Mouse (Mus musculus): ENCODE measurements at regions not wholly inside any gene's neighbourhood (a gene's known extent, or its start where the extent isn't known, plus 50 kb on each side); places are given as distances from the start of the nearest gene placed in this dataset.

DNA sequence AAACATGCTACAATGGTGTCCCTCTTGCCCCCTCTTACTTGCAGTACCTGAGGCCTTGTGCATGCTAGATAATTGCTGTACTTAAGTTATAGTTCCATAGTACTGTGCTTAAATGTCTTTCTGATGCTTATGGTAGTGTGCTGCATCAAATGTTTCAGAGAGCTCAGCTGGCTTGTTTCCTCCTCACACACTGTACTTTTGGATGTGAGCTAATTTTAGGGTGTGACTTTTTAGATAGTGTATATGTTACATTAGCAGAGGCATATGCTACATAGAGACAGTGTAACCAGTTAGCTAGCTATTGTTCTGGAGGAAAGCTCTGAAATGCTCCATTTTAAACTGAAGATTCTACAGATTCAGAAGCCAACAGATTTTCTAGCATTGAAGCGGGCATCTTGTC, 467.9 kb upstream of the Nr5a2 start:
- no peak for DNase-seq (ENCODE audit: low read depth)

DNA sequence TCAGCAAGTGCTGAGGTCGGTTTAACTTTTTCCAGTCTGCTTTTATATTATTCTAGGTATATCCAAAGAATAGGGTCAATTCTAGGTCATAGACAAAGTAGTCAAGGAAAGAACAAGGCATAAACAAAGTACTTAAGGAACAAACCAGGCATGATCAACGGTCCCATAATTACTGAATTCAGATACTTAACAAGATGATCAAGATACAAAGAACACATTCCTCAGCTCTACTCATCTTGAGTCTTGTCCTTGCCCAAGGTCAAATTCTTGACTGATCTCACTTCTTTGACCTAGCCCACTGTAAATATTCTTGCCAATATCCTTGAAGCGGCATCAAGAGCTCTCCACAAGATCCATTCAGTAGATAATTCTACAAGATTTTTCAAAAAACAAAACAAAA, 458.1 kb upstream of the Nr5a2 start:
- DNase-seq (ENCODE audit: low read depth): no peak

DNA sequence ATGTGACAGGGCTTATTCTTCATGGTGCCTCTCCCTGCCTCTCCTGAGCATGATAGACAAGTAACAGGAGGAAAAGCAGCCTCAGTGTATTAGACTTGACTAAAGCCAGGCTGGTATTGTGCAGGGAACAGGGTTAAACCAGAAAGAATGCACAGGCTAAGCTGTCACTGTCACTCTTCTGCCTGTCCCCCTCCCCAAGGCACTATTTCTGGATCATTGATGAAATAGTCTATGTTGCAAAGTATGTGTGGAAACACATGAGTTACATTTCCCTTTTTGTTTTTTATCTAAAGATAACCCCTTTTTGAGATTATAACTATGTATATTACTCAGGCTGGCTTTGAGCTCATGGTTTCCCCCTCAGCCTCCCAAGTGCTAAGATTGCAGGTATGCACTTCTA, 436.5 kb upstream of the Nr5a2 start:
- no peak for DNase-seq (ENCODE audit: low read depth)

DNA sequence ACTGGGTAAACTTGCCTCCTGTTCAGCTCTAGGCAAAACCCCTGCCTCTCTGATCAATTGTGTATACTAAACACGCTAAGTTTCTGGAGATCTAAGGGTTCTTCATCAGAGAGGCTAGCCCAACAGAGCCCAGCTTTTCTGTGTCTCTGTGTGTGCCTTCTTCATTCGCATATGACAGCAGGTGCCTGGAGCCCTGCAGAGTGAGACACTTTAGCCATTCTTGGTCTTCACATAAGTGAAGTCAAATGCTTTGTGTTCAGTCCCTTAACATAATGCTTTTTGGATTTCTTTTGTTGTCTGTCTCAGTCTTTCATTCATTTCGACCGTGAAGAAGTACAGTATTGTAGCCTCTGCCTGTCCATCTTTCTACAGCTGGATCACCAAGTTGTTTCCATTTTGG, 427.3 kb upstream of the Nr5a2 start:
- no peak for DNase-seq (ENCODE audit: low read depth)

DNA sequence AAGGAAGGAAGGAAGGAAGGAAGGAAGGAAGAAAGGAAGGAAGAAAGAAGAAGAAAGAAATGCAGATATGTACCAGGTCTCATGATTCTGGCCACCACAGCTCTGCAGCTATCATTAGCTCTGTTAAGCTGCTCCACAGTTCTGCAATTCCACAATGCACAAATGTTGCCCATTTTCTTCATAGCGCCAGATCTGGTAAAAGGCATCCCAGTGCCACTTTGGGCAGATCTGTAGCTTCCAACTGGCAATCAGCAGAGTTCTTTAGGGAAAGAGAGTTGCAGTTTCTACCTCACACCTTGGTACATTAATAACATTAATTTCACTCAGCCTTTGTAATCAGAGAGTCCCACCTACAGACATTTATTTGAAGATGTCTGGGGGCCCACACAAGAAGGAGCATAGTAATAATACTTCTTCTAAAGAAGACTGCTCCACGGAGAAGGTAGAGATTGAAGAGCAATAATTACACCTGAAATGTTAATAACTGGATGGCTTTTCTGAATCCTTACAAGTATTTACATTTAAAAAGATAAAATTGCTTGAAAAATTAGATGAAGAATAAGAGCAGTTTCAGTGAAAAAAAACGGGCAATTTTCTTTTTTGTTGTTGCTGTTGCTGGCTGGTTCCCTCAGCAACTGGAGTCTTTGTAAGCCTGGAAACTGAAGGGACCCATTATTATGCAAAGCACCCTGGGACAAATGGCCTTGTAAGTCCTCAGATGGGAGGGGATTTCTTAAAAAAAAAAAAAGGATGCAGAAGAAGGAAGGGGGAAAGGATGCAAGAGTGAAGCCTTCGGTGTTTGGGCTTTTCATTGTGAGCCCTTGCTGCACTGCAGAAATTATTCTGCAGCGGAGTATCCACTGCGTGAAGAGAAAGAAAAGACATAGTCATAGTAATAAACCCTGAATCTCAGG, 418.1 kb upstream of the Nr5a2 start:
- DNase-seq (ENCODE audit: low read depth): no peak

DNA sequence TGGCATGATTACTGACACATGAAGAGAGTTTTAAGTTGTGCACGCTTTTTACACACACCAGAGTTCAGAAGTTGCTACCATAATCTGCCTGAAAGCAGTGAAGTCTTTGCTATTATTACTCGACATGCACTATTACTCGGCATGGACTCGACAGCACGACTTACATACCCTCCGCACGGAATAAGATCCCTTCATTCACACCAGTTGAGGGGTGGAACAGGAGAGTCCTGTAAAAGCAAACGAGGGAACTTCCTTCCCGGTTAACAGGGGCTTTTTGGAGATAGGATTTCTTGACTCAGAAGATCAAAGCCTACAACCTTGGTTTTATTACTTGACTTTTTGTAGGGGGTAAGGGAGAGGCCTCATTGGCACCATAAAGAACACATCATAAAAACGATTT, 416.4 kb upstream of the Nr5a2 start:
- DNase-seq (ENCODE audit: low read depth): no peak

DNA sequence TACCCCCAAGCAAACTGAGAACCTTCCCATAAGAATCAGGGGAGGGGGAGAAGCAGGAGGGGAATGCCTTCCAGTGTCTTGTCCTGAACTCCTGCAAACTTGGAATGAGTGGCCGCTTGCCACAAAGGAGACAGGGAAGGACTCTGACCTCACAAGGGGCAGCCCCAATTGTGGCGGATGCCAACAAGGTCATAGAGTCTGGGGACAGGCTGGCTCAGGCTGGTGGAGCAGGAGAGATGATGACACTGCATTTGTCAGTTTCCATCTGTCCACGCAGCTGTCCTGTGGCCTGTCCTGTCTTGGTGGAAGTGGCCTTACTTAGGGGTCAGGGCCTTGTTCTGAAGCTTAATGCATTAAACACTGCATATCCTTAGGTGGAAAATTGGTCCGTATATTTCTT, 414.4 kb upstream of the Nr5a2 start:
- DNase-seq (ENCODE audit: low read depth): no peak

DNA sequence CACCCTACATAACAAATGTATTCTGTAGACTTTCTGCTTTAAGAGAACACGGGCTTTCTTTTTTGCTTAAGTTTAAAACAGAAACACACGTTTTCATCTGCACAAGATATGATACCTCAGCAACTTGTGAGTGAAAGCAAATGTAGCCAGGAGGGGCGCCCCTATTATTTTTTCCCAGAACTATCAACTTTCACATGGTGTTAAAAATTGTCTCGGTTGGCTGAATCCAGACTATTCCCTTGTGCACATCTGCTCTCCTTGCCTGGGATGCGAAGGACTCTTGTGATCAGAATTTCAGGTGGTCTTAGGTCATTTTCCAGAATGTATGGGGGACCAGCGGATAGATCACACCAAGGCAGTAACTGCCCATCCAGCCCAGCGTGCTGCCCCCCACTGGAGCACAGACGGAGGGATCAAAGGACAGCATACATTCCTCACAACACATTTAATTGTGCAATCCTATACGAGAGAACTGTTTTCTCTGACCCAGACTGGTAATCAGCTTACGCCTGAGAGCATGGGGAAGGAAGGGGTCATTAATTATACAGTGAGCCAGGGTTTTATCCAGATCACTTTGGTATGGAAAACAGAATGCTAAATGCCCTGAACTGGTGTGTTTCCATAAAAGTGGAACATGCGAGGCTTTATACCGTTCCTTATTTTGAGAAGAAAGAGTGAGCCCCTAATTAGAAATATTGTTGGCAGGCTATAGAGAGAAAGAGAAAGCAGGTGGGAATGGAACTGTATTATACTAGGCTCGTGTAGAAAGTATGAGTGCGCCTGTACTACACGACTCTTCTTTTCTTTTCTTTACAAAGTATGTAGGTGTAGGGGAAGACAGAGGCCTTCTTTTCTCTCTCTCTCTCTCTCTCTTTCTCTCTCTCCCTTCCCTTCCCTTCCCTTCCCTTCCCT, 413.5 kb upstream of the Nr5a2 start:
- DNase-seq (ENCODE audit: low read depth): no peak

DNA sequence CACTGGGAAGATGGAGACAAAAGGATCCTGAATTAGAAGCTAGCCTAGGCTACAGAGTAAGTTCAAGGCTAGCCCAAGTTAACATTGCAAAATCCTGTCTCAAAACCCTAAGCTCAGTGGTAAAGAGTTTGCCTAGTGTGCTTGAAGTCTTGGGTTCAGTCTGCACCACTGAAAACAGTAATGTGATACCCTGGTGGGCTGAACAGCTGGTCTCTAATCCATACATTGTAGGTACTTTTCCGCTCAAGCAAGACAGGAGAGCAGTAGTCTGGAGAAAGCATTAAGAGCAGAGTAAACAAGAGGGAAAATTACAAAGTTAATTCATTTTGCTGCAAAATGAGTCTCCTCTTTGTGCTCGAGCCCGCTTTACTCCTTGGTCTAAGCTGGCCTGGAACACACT, 412.0 kb upstream of the Nr5a2 start:
- DNase-seq (ENCODE audit: low read depth): no peak

DNA sequence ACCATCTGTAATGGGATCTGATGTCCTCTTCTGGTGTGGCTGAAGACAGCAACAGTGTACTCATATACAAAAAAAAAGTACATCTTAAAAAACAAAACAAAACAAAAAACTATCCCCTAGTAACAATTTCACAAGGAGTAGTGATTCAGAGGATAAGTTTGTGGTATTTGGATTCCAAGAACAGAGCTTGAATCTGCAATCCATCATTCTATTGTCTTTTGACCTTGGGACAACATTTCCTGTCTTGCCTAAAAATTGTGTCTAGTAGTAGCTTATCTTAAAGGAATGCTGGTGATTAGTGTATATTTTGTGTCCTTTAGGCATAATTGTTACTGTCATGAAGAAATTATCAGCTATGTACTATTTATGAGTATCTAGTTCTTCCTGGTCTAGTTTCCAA, 404.1 kb upstream of the Nr5a2 start:
- DNase-seq (ENCODE audit: low read depth): no peak

DNA sequence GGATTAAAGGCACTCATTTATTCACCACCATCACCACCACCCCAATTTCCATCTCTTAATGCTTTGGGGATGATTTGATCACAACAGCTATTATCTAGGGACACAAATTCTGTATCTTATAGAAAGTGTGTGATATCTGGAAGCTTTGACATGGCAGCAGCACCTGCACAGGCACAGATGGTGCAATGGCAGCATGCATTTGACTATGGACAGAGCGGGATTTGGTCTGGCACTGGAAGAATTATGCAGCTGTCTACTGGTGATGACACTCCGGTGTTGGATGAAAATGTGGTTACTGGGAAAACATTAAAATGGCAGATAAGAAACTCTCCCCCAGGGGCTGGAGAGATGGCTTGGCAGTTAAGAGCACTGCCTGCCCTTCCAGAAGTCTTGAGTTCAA, 403.7 kb upstream of the Nr5a2 start:
- no peak for DNase-seq (ENCODE audit: low read depth)

DNA sequence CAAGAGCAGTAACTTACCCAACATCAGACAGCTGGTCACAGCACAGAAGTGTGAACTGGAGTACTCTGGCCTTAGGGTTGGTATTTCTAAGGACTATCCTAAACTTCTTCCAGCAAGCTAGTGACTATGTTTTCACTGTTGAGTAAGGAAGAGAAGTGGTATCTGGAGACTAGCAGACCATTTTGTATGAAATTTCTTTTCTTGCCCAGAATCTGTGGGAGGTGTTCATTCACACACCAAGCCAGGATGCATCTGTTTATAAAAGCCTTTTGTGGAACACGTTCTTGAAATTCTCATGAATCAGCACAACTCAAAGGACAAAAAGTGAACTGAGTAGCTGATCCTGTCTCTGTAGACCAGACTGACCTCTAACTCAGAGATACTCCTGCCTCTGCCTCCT, 403.3 kb upstream of the Nr5a2 start:
- DNase-seq (ENCODE audit: low read depth): no peak

DNA sequence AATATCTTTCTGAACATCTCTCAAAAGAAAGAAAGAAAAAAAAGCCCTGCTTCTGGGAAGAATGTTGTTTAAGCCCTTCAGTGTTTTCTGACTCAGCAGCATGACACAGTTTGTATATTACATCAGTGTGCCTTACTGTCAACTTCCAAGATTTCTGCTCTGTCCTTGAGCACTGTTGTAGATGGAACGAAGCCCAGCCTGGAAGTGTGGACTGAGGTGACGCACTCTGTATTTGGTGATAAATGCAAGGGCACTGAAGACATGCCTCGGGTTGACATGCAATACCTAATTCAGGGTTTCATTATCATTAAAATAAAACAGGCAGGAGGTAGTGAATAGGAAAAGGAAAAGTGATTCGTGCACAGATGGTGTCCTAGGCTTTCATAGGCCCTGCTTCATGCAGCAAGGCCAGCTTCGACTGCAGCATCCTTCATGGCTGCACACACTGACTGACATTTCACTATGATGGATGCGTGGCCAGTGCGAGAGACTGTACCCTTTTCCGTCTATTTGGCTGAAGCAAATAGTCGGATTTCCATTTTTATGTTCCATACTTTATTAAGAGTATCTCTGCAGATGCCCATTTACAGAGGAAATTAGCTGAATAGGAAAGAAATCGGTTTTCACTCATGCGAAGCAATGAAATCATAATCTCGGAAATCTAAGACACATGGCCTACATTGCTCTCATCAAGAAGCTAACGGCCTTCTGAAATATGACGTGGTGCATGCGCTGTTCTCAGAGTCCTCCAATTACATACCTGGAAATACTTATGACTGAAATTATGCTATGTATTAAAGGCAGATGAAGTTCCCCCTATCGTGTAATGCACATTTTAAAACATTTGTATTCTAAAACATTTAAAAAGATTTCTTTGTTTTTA, 400.7 kb upstream of the Nr5a2 start:
- DNase-seq (ENCODE audit: low read depth): no peak

DNA sequence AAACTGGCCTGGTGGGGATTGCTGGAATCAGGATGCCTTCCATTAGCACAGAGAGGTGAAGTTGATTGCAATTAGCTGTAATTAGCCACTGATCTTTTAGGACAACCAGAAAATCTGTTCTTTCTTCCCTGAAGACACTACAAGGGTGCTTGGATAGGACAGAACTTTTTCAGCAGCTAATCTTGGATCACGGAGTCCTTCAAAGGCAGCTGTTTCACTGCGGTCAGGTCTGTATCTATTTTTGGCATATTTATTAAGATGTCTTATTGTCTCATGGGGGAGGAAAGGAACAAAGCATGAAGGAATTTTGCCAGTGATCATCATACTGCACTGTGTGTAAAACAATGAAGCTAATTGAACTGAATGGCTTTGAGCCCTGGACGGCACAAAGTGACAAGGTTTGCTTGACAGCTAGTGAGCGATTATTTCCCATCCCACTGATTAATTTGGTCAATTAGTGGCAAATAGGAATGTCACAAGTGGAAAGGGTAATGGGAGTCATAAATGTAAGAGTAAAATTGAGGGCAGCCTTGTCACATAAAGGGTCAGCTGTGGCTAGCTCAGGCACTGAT, 395.8 kb upstream of the Nr5a2 start:
- DNase-seq (ENCODE audit: low read depth): no peak

DNA sequence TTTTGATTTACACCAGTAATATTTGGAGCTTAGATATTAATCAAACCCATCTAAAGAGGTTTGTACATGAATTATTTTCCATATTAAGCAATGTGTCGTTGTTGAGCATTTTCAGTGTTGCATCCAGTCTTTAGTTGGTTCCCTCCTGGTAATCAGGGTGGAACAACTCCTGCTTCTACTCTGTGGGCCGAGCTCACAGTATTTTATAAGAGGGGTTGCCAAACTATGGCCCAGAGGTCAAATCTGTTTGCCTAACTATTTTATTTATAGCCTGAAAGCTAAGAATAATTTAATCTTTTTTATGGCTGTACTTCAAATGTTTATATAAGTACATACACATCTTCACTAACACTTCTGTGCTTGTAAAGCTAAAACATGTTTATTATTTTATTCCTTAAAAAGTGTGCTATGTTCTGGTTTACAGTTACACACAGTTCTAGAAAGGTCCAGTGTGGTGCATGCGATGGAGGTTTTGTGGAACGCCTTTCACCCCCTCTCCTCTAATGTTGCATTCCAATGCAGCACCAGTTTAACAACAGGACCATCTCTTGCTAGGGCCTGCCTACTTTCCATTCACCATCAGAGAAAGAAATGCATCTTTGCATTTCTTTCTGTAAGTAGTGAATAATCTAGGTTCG, 392.3 kb upstream of the Nr5a2 start:
- no peak for DNase-seq (ENCODE audit: low read depth)

DNA sequence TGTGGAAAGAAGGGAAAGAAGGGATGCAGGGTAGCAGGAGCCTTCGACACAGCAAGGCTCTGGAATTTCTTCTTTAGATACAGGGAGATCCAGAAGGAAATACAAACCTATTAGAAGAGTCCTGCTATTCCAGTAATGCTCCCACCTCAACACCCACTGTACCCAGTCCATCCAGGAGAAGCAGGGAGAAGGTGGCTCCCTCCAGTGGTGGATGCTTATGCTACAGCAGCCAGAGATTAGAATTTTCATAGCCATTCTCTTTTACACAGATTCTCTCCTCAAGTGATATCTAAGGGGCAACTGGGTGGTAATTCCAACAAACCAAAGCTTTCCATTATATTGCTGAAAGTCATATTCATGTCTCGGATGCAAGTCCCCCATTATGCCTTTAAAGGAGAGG, 373.9 kb upstream of the Nr5a2 start:
- no peak for DNase-seq (ENCODE audit: low read depth)

DNA sequence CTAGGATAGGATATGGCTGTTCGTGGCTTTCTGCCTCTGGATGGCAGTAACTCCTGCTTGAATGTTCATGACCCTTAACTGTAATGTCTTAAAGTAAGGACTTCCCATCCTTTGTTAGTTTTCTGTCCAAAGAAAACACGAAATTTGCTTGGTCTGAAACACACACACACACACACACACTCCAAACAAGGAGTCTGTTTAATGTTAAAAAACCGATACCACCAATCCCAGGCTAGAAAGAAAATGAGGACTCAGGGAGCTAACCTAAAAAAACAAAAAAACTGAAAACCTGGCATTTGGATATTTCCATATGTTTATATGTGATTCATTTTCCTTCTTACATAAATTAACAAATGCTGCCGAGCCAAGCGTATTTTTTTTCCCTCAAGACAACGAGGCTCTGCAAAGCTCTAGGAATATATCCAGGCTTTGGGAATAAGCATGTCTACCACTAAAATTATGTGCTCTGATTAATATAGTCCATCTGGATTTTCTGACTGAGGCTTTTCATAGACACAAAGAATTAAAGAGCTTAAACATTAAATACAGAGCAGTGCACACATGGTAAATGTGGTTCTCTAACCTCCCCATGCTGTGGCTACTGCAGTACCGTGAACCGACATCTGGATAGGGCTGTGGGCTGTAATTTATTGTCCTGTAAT, 372.0 kb upstream of the Nr5a2 start:
- DNase-seq (ENCODE audit: low read depth): no peak

DNA sequence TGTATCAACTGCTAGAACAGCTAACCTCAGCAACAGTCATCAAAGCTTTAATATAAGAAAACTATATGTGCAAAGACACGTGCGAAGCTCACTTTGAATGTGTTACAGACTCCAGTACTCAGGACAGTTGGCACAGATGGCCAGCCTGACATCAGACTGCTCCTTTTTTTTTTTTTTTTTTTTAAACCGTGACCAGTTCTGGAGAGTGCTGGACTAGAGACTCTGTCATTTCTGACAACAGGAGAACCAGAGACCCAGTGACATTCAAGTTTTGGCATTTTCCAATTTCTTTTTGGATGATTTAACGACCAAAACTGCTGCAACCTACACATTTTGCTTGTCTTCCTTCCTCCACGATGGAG, 371.5 kb upstream of the Nr5a2 start:
- no peak for DNase-seq (ENCODE audit: low read depth)

DNA sequence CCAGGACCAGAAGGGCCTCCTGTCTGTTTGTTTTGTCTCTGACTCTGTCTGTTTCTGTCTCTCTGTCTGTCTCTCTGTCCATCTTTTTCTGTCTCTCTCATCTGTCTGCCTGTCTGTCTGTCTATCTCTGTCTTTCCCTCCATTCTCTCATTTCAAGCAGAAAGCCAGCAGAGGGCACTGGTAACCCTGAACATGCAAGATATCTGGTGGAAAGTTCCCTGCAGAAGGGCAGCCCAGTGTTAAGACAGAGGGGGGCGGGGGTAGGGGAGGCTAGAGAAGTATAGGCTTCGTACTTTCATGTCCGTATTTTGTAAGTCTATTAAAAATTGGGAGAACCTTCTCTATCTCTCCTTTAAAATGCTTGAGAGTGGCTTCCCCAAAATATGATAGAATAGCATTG, 370.4 kb upstream of the Nr5a2 start:
- DNase-seq (ENCODE audit: low read depth): peak; percentile 41

DNA sequence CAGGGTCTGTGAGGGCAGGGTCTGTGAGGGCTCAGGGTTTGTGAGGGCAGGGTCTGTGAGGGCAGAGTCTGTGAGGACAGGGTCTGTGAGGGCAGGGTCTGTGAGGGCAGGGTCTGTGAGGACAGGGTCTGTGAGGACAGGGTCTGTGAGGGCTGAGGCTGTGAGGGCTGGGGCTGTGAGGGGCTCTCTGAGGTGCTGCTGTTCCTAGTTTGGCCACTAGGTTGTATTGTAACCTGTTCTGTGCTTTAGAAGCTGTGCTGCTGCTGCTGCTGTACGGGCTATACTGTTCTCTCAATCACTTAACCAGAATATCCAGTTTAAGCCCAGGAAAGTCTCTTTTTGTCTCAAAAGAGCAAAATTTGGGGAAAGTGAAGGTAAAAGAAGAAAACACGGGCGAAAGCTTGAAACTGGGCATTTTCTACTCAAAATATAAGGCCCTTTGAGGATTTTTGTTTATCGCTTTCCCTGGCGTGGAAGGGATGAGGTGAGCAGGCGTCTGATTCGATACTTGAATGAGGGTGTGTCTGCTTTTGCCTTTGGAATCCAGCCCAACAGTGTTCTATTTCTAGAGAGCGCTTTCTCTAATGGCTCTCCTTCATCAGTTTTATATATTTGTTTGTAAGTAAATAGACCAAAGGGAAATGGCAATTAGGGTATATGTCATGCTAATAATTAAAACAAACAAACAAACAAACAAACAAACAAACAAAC, 363.8 kb upstream of the Nr5a2 start:
- peak; percentile 28 for DNase-seq (ENCODE audit: low read depth)
